Mouse (Mus musculus) E14TG2a.4 (cell line): Measurements from ENCODE around the gene Traf3ip1.

Source experiments
- H3K27me3 ChIP-seq: 2 replicates; pipeline ENCODE4 v1.6.1; 2014; ENCODE audit warnings: low read length, control low read depth; ENCODE audit not compliant: insufficient read depth
- H3K36me3 ChIP-seq: 2 replicates; pipeline ENCODE4 v1.6.1; 2014; ENCODE audit warnings: low read length, control low read depth; ENCODE audit not compliant: insufficient read depth
- H3K4me1 ChIP-seq: replicated peaks from 2 replicates; pipeline ENCODE4 v1.6.1; 2014; ENCODE audit warnings: low read depth, low read length, control low read depth
- H3K4me3 ChIP-seq: replicated peaks from 2 replicates; pipeline ENCODE4 v1.5.1; 2014; ENCODE audit warnings: mild to moderate bottlenecking, low read length
- H3K9me3 ChIP-seq: 2 replicates; pipeline ENCODE4 v1.6.1; 2014; ENCODE audit warnings: low read length, control low read depth
- CTCF ChIP-seq: conservative IDR thresholded peaks from 2 replicates; pipeline ENCODE4 v1.5.1; 2014; ENCODE audit warnings: low read length
- NANOG ChIP-seq: IDR thresholded peaks from 2 replicates; pipeline ENCODE4 v1.6.1; 2014; ENCODE audit warnings: borderline replicate concordance, low read length, mixed read lengths
- POU5F1 ChIP-seq: IDR thresholded peaks from 2 replicates; pipeline ENCODE4 v1.6.1; 2014; ENCODE audit warnings: low read length, borderline replicate concordance

Traf3ip1 gene

GRCm38 (mm10) chr1:91498579-91498978 lies 4.1 kb downstream of the Traf3ip1 start:
- H3K4me3 ChIP-seq = no peak overlapping the region
- H3K27me3 ChIP-seq = no peaks in the 10 kb centered on the region
- H3K9me3 ChIP-seq = no peaks in the 10 kb centered on the region
- TF ChIP-seq POU5F1 = no peak
- no peak for TF ChIP-seq CTCF
- TF ChIP-seq NANOG = no peak
- peaks cover 18% of the 10 kb centered on the region for H3K4me1 ChIP-seq
- H3K36me3 ChIP-seq = peaks cover 50% of the 10 kb centered on the region

- H3K36me3 ChIP-seq = peaks cover 74% of the 10 kb centered on the region
Observed at GRCm38 (mm10) chr1:91504615-91505014, 10.2 kb downstream of the Traf3ip1 start.

GRCm38 (mm10) chr1:91514916-91515315 lies 20.5 kb downstream of the Traf3ip1 start:
- Histone ChIP-seq H3K4me1 (no peaks in the 10 kb centered on the region; the same call in 1 of the 2 replicates), H3K27me3 (no peaks in the 10 kb centered on the region)
- TF ChIP-seq NANOG (no peak), POU5F1 (no peak), CTCF (0 out of 2 replicates have a peak, but pooled peaks have one; percentile 4)

More at GRCm38 (mm10) chr1:91504615-91505014, 10.2 kb downstream of the Traf3ip1 start:
- TF ChIP-seq CTCF (no peak), NANOG (no peak), POU5F1 (no peak)
- Histone ChIP-seq H3K4me1 (peaks cover 21% of the 10 kb centered on the region), H3K9me3 (no peaks in the 10 kb centered on the region), H3K27me3 (no peaks in the 10 kb centered on the region), H3K4me3 (no peak overlapping the region)

GRCm38 (mm10) chr1:91515642-91516041 lies 21.2 kb downstream of the Traf3ip1 start:
- no peaks in the 10 kb centered on the region for H3K27me3 ChIP-seq

More at GRCm38 (mm10) chr1:91514916-91515315, 20.5 kb downstream of the Traf3ip1 start:
- Histone ChIP-seq H3K9me3 (no peaks in the 10 kb centered on the region), H3K36me3 (peaks cover 73% of the 10 kb centered on the region), H3K4me3 (no peak overlapping the region)

GRCm38 (mm10) chr1:91523759-91524158 lies 29.3 kb downstream of the Traf3ip1 start:
- H3K36me3 ChIP-seq = peaks cover 82% of the 10 kb centered on the region
- no peaks in the 10 kb centered on the region for H3K9me3 ChIP-seq
- H3K4me1 ChIP-seq = peaks cover 16% of the 10 kb centered on the region
- no peak overlapping the region for H3K4me3 ChIP-seq
- H3K27me3 ChIP-seq = no peaks in the 10 kb centered on the region
- no peak for TF ChIP-seq POU5F1
- peak; percentile 27; the same call in 1 of the 2 replicates for TF ChIP-seq CTCF

More at GRCm38 (mm10) chr1:91515642-91516041, 21.2 kb downstream of the Traf3ip1 start:
- Histone ChIP-seq H3K36me3 (peaks cover 73% of the 10 kb centered on the region), H3K9me3 (no peaks in the 10 kb centered on the region), H3K4me3 (no peak overlapping the region), H3K4me1 (no peaks in the 10 kb centered on the region; the same call in 1 of the 2 replicates)
- no peak for TF ChIP-seq POU5F1
- TF ChIP-seq NANOG = no peak
- no peak for TF ChIP-seq CTCF

GRCm38 (mm10) chr1:91525838-91526237 lies 31.4 kb downstream of the Traf3ip1 start:
- TF ChIP-seq CTCF = no peak
- no peaks in the 10 kb centered on the region for H3K9me3 ChIP-seq
- H3K4me1 ChIP-seq = peaks cover 16% of the 10 kb centered on the region

GRCm38 (mm10) chr1:91530166-91530565 lies 35.7 kb downstream of the Traf3ip1 start:
- Histone ChIP-seq H3K9me3 (no peaks in the 10 kb centered on the region), H3K4me3 (no peak overlapping the region), H3K4me1 (peaks cover 36% of the 10 kb centered on the region), H3K36me3 (peaks cover 54% of the 10 kb centered on the region), H3K27me3 (no peaks in the 10 kb centered on the region)
- TF ChIP-seq CTCF (no peak), POU5F1 (no peak), NANOG (no peak)

More at GRCm38 (mm10) chr1:91525838-91526237, 31.4 kb downstream of the Traf3ip1 start:
- Histone ChIP-seq H3K36me3 (peaks cover 76% of the 10 kb centered on the region), H3K4me3 (no peak overlapping the region), H3K27me3 (no peaks in the 10 kb centered on the region)

- peaks cover 53% of the 10 kb centered on the region for H3K4me1 ChIP-seq
- H3K9me3 ChIP-seq = no peaks in the 10 kb centered on the region
- H3K27me3 ChIP-seq = no peaks in the 10 kb centered on the region
- TF ChIP-seq POU5F1 (no peak), NANOG (no peak), CTCF (no peak)
- peaks cover 33% of the 10 kb centered on the region for H3K36me3 ChIP-seq
- H3K4me3 ChIP-seq = no peak overlapping the region
Observed at GRCm38 (mm10) chr1:91532243-91532642, 37.8 kb downstream of the Traf3ip1 start.

GRCm38 (mm10) chr1:91532892-91533291 lies 38.4 kb downstream of the Traf3ip1 start:
- H3K9me3 ChIP-seq = no peaks in the 10 kb centered on the region
- no peaks in the 10 kb centered on the region for H3K27me3 ChIP-seq
- no peak overlapping the region for H3K4me3 ChIP-seq
- peaks cover 51% of the 10 kb centered on the region for H3K4me1 ChIP-seq
- H3K36me3 ChIP-seq = peaks cover 27% of the 10 kb centered on the region
- TF ChIP-seq POU5F1 (no peak), CTCF (no peak)
